Mouse (Mus musculus): ENCODE measurements around the gene Hist1h3a. TPM values are rescaled to one million over a fixed set of nuclear protein-coding genes. Genes with fewer than 3 reads are reported as not detected.

Hist1h3a gene
- total RNA-seq, 2 experiments from 2014 or later: 37.3 to 46.3 TPM

Small RNA genes lying within 50 kb of the gene (microRNA-seq; reads per million reads assigned to microRNA genes)
- gene Gm44314 (0 reads per million in 2 experiments), gene Gm44484 (0 reads per million in 2 experiments)

Other genes starting within 250 kb of the Hist1h3a start
- 100 to 1,000 TPM; 363 to 377 TPM for gene Hist1h4h, start 231.3 kb downstream of the Hist1h3a start, total RNA-seq (2021)
- gene Hist1h2af, start 228.5 kb downstream of the Hist1h3a start, total RNA-seq (2021): 10 to 100 TPM; 12.2 to 14.4 TPM
- 1 to 10 TPM; 3.9 to 4.9 TPM for gene Hist1h3g, start 227.0 kb downstream of the Hist1h3a start, total RNA-seq (2021)
- gene Hist1h2bh, start 219.0 kb downstream of the Hist1h3a start, total RNA-seq (2021): 1 to 10 TPM; 1.1 to 1.2 TPM
- gene Hist1h3f, start 218.3 kb downstream of the Hist1h3a start, total RNA-seq (2021): 10 to 100 TPM; 16.2 to 17.4 TPM
- 100 to 1,000 TPM; 143 to 156 TPM for gene Hist1h4f, start 210.7 kb downstream of the Hist1h3a start, total RNA-seq (2021)
- gene Hist1h1d, start 209.1 kb downstream of the Hist1h3a start, total RNA-seq (2021): 1 to 10 TPM; 4.3 to 6.0 TPM
- gene Hist1h3e, start 200.0 kb downstream of the Hist1h3a start, total RNA-seq (2021): 10 to 100 TPM; 47.8 to 49.2 TPM
- 1 to 10 TPM; 5.6 to 6.4 TPM for gene Hist1h2ae, start 191.2 kb downstream of the Hist1h3a start, total RNA-seq (2021)
- gene Hist1h2bg, start 191.0 kb downstream of the Hist1h3a start, total RNA-seq (2021): 10 to 100 TPM; 74.7 to 86.4 TPM
- gene Hist1h2bf, start 188.2 kb downstream of the Hist1h3a start, total RNA-seq (2021): 10 to 100 TPM; 30.2 to 30.9 TPM
- gene Hist1h2ad, start 188.0 kb downstream of the Hist1h3a start, total RNA-seq (2021): 1 to 10 TPM; 5.2 to 9.9 TPM
- gene Hist1h3d, start 186.6 kb downstream of the Hist1h3a start, total RNA-seq (2021): 10 to 100 TPM; 12.8 to 15.5 TPM
- 100 to 1,000 TPM; 132 to 135 TPM for gene Hist1h4d, start 180.8 kb downstream of the Hist1h3a start, total RNA-seq (2021)
- gene Hist1h2be, start 141.3 kb downstream of the Hist1h3a start, total RNA-seq (2021): 10 to 100 TPM; 12.0 to 12.3 TPM
- 10 to 100 TPM; 42.1 to 46.4 TPM for gene Hist1h1e, start 139.8 kb downstream of the Hist1h3a start, total RNA-seq (2021)
- 1 to 10 TPM; 2.7 to 3.5 TPM for gene Hist1h2ac, start 78.4 kb downstream of the Hist1h3a start, total RNA-seq (2021)
- gene Hist1h2bc, start 78.2 kb downstream of the Hist1h3a start, total RNA-seq (2021): 10 to 100 TPM; 50.8 to 57.7 TPM
- not detected for gene Hist1h1t, start 66.6 kb downstream of the Hist1h3a start, total RNA-seq (2021)
- 10 to 100 TPM; 95.4 to 98.7 TPM for gene Hist1h4c, start 63.9 kb downstream of the Hist1h3a start, total RNA-seq (2021)
- gene Hfe, start 51.5 kb downstream of the Hist1h3a start, total RNA-seq (2021): 1 to 10 TPM; 1.7 to 3.0 TPM
- 10 to 100 TPM; 52.8 to 55.3 TPM for gene Hist1h1c, start 23.6 kb downstream of the Hist1h3a start, total RNA-seq (2021)
- gene Hist1h3c, start 16.8 kb downstream of the Hist1h3a start, total RNA-seq (2021): 1 to 10 TPM; 2.5 to 5.2 TPM
- gene Hist1h2bb, start 15.7 kb downstream of the Hist1h3a start, total RNA-seq (2021): 10 to 100 TPM; 23.0 to 24.2 TPM
- gene Hist1h2ab, start 11.3 kb downstream of the Hist1h3a start, total RNA-seq (2021): 10 to 100 TPM; 29.8 to 37.0 TPM
- gene Hist1h3b, start 10.1 kb downstream of the Hist1h3a start, total RNA-seq (2021): 10 to 100 TPM; 15.0 to 21.4 TPM
- 10 to 100 TPM; 83.9 to 89.6 TPM for gene Hist1h4b, start 5.4 kb downstream of the Hist1h3a start, total RNA-seq (2021)
- 10 to 100 TPM; 35.4 to 47.1 TPM for gene Hist1h4a, start 1.2 kb downstream of the Hist1h3a start, total RNA-seq (2021)
- 10 to 100 TPM; 17.0 to 19.5 TPM for gene Hist1h1a, start 1.3 kb upstream of the Hist1h3a start, total RNA-seq (2021)
- under 1 TPM in 1 of 2 experiments, not detected in 1; 0.18 TPM for gene Trim38, start 7.5 kb upstream of the Hist1h3a start, total RNA-seq (2021)
- gene Slc17a2, start 44.6 kb upstream of the Hist1h3a start, total RNA-seq (2021): under 1 TPM in 1 of 2 experiments, not detected in 1; 0.23 TPM
- gene Slc17a3, start 77.0 kb upstream of the Hist1h3a start, total RNA-seq (2021): not detected
- gene Slc17a1, start 105.4 kb upstream of the Hist1h3a start, total RNA-seq (2021): not detected
- not detected for gene Slc17a4, start 152.6 kb upstream of the Hist1h3a start, total RNA-seq (2021)
- gene Hist1h2ba, start 171.8 kb upstream of the Hist1h3a start, total RNA-seq (2021): not detected
- not detected for gene Hist1h2aa, start 172.1 kb upstream of the Hist1h3a start, total RNA-seq (2021)
- gene Scgn, start 228.8 kb upstream of the Hist1h3a start, total RNA-seq (2021): 1 to 10 TPM in 1 of 2 experiments, under 1 TPM in 1; 0.99 to 1.2 TPM